In genomic region chr13:58968168-58968567, GRCm38 (mm10) we compare ENCODE assay signal across 15 mouse cellular contexts.
DNase-seq lines count a peak whose midpoint lies in the region; ATAC-seq and TF ChIP-seq lines count a peak whose summit lies in the region.
"Had no signal": no experiment of that assay in that cellular context is flagged by ENCODE, and none has a peak within 500 bp of the region (broad histone marks: within the 10 kb centered on the region; RNA-seq: fewer than 3 reads in every experiment).

No protein-coding gene starts in this region.

- no peak for TF ChIP-seq CTCF in forebrain, postnatal 0 days (IDR thresholded peaks at IDR 0.05; ENCODE audit: low read depth)
- TF ChIP-seq CTCF in midbrain, postnatal 0 days (IDR thresholded peaks at IDR 0.05) = no peak
- no peak for TF ChIP-seq CTCF in cerebellum, adult 2 months (IDR thresholded peaks at IDR 0.05; ENCODE audit: borderline replicate concordance, insufficient read depth, low read depth, low read length)

- peak; percentile 78 for DNase-seq in forebrain, embryonic 14.5 days (ENCODE audit: low spot score)
- DNase-seq in forebrain, postnatal 0 days = no peak
- DNase-seq in midbrain, postnatal 0 days (ENCODE audit: low spot score) = peak; percentile 65
- DNase-seq in cerebellum, adult 2 months = peak; percentile 84 to 87
- DNase-seq in heart, postnatal 36 days = peak; percentile 5 to 7
- DNase-seq: B cell, adult 2 months; gastrocnemius, adult 2 months; kidney, postnatal 10 days; layer of hippocampus, postnatal 36 days; thymus, postnatal 4 days had no signal

- 24% methylated on average over 5 of the region's 5 CpGs for WGBS in forebrain, embryonic 14.5 days
- 22% methylated on average over 5 of the region's 5 CpGs for WGBS in forebrain, postnatal 0 days
- WGBS in midbrain, postnatal 0 days = 49% methylated on average over 5 of the region's 5 CpGs
- 57% methylated on average over 5 of the region's 5 CpGs for WGBS in midbrain, embryonic 16.5 days
- WGBS in cerebellum, adult 2 months = 14% methylated on average over 5 of the region's 5 CpGs
- WGBS in kidney, embryonic 14.5 days = 85% methylated on average over 5 of the region's 5 CpGs

- no peak overlapping the region for H3K27ac ChIP-seq in forebrain, embryonic 14.5 days (ENCODE audit: low read depth, low read length)
- H3K27ac ChIP-seq in forebrain, postnatal 0 days (ENCODE audit: low read depth, low read length) = no peak overlapping the region
- no peak overlapping the region for H3K27ac ChIP-seq in midbrain, postnatal 0 days (ENCODE audit: low read depth, low read length)
- no peak overlapping the region for H3K27ac ChIP-seq in midbrain, embryonic 16.5 days (ENCODE audit: low read length)
- no peak overlapping the region for H3K27ac ChIP-seq in cerebellum, adult 2 months (ENCODE audit: insufficient read depth, low read length)
- no peak overlapping the region for H3K27ac ChIP-seq in kidney, embryonic 14.5 days (ENCODE audit: low read depth, low read length)
- H3K27ac ChIP-seq: forebrain, embryonic 13.5 days; gastrocnemius, adult 2 months; liver, embryonic 14.5 days had no signal

- H3K27me3 ChIP-seq in forebrain, embryonic 14.5 days (replicated peaks; ENCODE audit: control insufficient read depth, insufficient read depth, low read length) = no peaks in the 10 kb centered on the region
- H3K27me3 ChIP-seq in forebrain, postnatal 0 days (ENCODE audit: insufficient read depth, low read length) = no peaks in the 10 kb centered on the region
- H3K27me3 ChIP-seq in midbrain, postnatal 0 days (ENCODE audit: insufficient read depth, low read length) = no peaks in the 10 kb centered on the region
- no peaks in the 10 kb centered on the region for H3K27me3 ChIP-seq in midbrain, embryonic 16.5 days (ENCODE audit: control insufficient read depth, insufficient read depth, low read depth, low read length)
- no peaks in the 10 kb centered on the region for H3K27me3 ChIP-seq in cerebellum, adult 2 months (ENCODE audit: control insufficient read depth, insufficient read depth, low read length)
- H3K27me3 ChIP-seq in kidney, embryonic 14.5 days (ENCODE audit: control insufficient read depth, insufficient read depth, low read length) = no peaks in the 10 kb centered on the region
- H3K27me3 ChIP-seq: forebrain, embryonic 13.5 days had no signal

- no peaks in the 10 kb centered on the region for H3K9me3 ChIP-seq in forebrain, embryonic 14.5 days (replicated peaks; ENCODE audit: control insufficient read depth, low read length)
- no peaks in the 10 kb centered on the region for H3K9me3 ChIP-seq in forebrain, postnatal 0 days (ENCODE audit: low read length)
- no peaks in the 10 kb centered on the region for H3K9me3 ChIP-seq in midbrain, postnatal 0 days (ENCODE audit: low read length)
- H3K9me3 ChIP-seq in midbrain, embryonic 16.5 days (replicated peaks; ENCODE audit: control insufficient read depth, low read length, poor library complexity, severe bottlenecking) = no peaks in the 10 kb centered on the region
- H3K9me3 ChIP-seq in kidney, embryonic 14.5 days (ENCODE audit: control insufficient read depth, low read length) = no peaks in the 10 kb centered on the region
- H3K9me3 ChIP-seq: forebrain, embryonic 13.5 days had no signal

- peaks cover 36% of the 10 kb centered on the region for H3K4me1 ChIP-seq in forebrain, embryonic 14.5 days (ENCODE audit: control insufficient read depth, insufficient read depth, low read length)
- peaks cover 12% of the 10 kb centered on the region; the same call in 1 of the 2 replicates for H3K4me1 ChIP-seq in forebrain, postnatal 0 days (ENCODE audit: insufficient read depth)
- peaks cover 7% of the 10 kb centered on the region; the same call in 1 of the 2 replicates for H3K4me1 ChIP-seq in midbrain, postnatal 0 days (ENCODE audit: insufficient read depth, low read length)
- peaks cover 21% of the 10 kb centered on the region for H3K4me1 ChIP-seq in midbrain, embryonic 16.5 days (ENCODE audit: control insufficient read depth, insufficient read depth, low read length)
- peaks cover 21% of the 10 kb centered on the region for H3K4me1 ChIP-seq in cerebellum, adult 2 months (ENCODE audit: control insufficient read depth, insufficient read depth, low read length)
- no peaks in the 10 kb centered on the region for H3K4me1 ChIP-seq in kidney, embryonic 14.5 days (ENCODE audit: control insufficient read depth, insufficient read depth, low read length)

- TF ChIP-seq POLR2A in cerebellum, adult 2 months (IDR thresholded peaks at IDR 0.05; ENCODE audit: borderline replicate concordance, insufficient read depth, low read length) = no peak

- no peak overlapping the region for H3K4me3 ChIP-seq in forebrain, embryonic 14.5 days (ENCODE audit: low read depth, low read length)
- H3K4me3 ChIP-seq in forebrain, postnatal 0 days (ENCODE audit: low read depth, low read length) = no peak overlapping the region
- no peak overlapping the region for H3K4me3 ChIP-seq in midbrain, postnatal 0 days (ENCODE audit: low read depth, low read length)
- H3K4me3 ChIP-seq in midbrain, embryonic 16.5 days (ENCODE audit: low read depth, low read length) = no peak overlapping the region
- no peak overlapping the region for H3K4me3 ChIP-seq in cerebellum, adult 2 months (replicated peaks; ENCODE audit: insufficient read depth, low read depth, low read length)
- H3K4me3 ChIP-seq in kidney, embryonic 14.5 days (ENCODE audit: low read length) = no peak overlapping the region
- H3K4me3 ChIP-seq: forebrain, embryonic 13.5 days; gastrocnemius, adult 2 months had no signal

- no peak overlapping the region for H3K9ac ChIP-seq in forebrain, embryonic 14.5 days (ENCODE audit: low read length)
- H3K9ac ChIP-seq in forebrain, postnatal 0 days = no peak overlapping the region
- H3K9ac ChIP-seq in midbrain, postnatal 0 days (replicated peaks; ENCODE audit: low read length, poor library complexity, severe bottlenecking) = no peak overlapping the region
- H3K9ac ChIP-seq in midbrain, embryonic 16.5 days (ENCODE audit: low read depth, low read length) = no peak overlapping the region
- no peak overlapping the region for H3K9ac ChIP-seq in kidney, embryonic 14.5 days (ENCODE audit: low read depth, low read length)
- H3K9ac ChIP-seq: forebrain, embryonic 13.5 days; liver, embryonic 14.5 days had no signal

- intact Hi-C loops in heart, postnatal 36 days (cut with DNase I) = no loop called here

- ATAC-seq in forebrain, embryonic 14.5 days = no peak
- no peak for ATAC-seq in forebrain, postnatal 0 days
- no peak for ATAC-seq in midbrain, postnatal 0 days (ENCODE audit: low FRiP score)
- no peak for ATAC-seq in midbrain, embryonic 16.5 days
- ATAC-seq in kidney, embryonic 14.5 days (ENCODE audit: low FRiP score, low TSS enrichment) = no peak
- ATAC-seq: forebrain, embryonic 13.5 days had no signal

- no peak overlapping the region for H3K4me2 ChIP-seq in forebrain, embryonic 14.5 days (ENCODE audit: low read length)
- no peak overlapping the region for H3K4me2 ChIP-seq in forebrain, postnatal 0 days (ENCODE audit: low read depth)
- no peak overlapping the region for H3K4me2 ChIP-seq in midbrain, postnatal 0 days (ENCODE audit: low read depth, low read length, poor library complexity, severe bottlenecking)
- H3K4me2 ChIP-seq in midbrain, embryonic 16.5 days (ENCODE audit: low read length) = no peak overlapping the region
- H3K4me2 ChIP-seq in kidney, embryonic 14.5 days (replicated peaks; ENCODE audit: low read depth, low read length) = no peak overlapping the region
- H3K4me2 ChIP-seq: forebrain, embryonic 13.5 days; midbrain, embryonic 11.5 days had no signal

- no peaks in the 10 kb centered on the region for H3K36me3 ChIP-seq in forebrain, embryonic 14.5 days (ENCODE audit: control insufficient read depth, insufficient read depth, low read length)
- no peaks in the 10 kb centered on the region for H3K36me3 ChIP-seq in forebrain, postnatal 0 days (ENCODE audit: insufficient read depth)
- H3K36me3 ChIP-seq in midbrain, postnatal 0 days (ENCODE audit: insufficient read depth, low read length) = no peaks in the 10 kb centered on the region
- H3K36me3 ChIP-seq in midbrain, embryonic 16.5 days (ENCODE audit: control insufficient read depth, insufficient read depth, low read length) = no peaks in the 10 kb centered on the region
- H3K36me3 ChIP-seq in kidney, embryonic 14.5 days (ENCODE audit: control insufficient read depth, insufficient read depth, low read length) = no peaks in the 10 kb centered on the region
